Mouse (Mus musculus) liver, embryonic 14 days (tissue): Measurements from ENCODE around the gene Kdm6b. TPM values are rescaled to one million over a fixed set of nuclear protein-coding genes. Genes with fewer than 3 reads are reported as not detected.

Experiments used
- polyA plus RNA-seq: library from polyadenylated mRNA; depleted of rRNA; stranded (reverse); fragments of >200 nt; gene quantifications from 2 replicates; pipeline ENCODE4 v1.2.3, GENCODE M21; 2012; rRNA removed

Kdm6b gene
- polyA plus RNA-seq, result 0.93 and 1.4 TPM in 2 replicates

GRCm38 (mm10) chr11:69413221-69414181 lies at the start of gene Kdm6b:
TSS of gene Kdm6b (minus strand) at chr11:69413675.

DNA sequence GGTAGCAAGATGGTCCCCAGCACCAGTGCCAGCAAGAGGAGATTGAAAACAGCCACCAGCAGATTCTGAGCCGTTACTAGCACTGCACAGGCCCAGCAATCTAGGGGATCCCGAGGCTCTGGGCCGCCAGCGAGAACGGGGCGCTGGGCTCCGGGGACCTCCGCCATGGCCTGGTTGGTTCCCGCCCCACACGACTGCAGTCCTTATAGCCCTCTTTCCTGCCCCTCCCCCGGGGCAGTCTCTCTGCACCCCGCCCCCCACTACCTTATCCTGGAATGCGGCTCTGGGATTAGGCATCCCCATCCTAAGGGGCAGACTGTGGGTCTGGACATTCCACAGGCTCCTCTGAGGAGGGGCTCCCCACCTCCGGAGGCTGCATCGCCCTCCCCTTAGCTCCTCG lies 15.4 kb downstream of the Kdm6b start, which contains the start of gene Tmem88:
Gene Tmem88 (minus strand): TSS at position 176 of the 400 bp plus-strand sequence.

GRCm38 (mm10) chr11:69395235-69395633 lies 18.2 kb downstream of the Kdm6b start, which contains the start of the genes Naa38 and Cyb5d1:
TSS of gene Naa38 (plus strand) at chr11:69395487.
TSS of gene Cyb5d1 (minus strand) at chr11:69395631.

DNA sequence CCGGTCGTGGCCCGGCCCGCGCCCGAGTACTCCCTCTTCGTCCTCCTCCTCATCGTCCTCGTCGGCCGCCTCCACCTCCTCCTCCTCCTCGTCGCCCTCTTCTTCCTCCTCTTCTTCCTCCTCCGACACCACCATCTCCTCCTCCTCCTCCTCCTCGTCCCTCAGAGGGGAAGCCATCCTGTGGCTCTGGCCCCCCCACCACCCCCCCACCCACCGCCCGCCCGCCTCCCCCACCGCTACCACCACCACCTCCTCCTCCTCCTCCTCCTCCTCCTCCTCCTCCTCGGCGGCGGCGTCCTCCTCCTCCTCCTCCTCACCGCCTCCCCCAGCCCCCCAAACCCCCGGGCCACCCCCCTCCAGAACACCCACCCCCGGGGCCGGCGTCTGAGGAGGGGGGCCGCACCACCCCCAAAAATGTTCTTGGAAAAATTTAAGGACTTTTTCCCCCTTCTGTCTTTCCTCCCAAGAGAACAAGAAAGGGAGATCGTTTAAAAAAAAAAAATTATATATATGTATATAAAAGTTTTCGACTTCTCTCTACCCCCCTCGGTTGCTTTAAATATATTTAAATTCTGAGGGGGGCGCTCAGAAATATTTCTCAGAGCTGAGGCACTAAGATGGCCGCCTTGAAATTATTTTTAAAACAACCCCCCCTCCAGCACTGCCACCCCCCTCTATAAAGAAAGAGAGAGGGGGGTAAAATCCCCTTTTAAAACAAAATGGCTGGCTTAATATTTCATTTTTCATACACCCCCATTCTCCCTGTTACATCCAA lies 44.1 kb downstream of the Kdm6b start, which contains the start of gene Chd3:
Gene Chd3 (minus strand): TSS at position 192 of the 775 bp plus-strand sequence.

Other genes with a start within 250 kb of the Kdm6b start
- 0.01 TPM in 2 replicates for gene Alox8, start 215.8 kb downstream of the Kdm6b start, polyA plus RNA-seq
- under 0.01 TPM in 1 of 2 replicates, not detected in the other for gene Gucy2e, start 176.6 kb downstream of the Kdm6b start, polyA plus RNA-seq
- 9.3 and 9.8 TPM in 2 replicates for gene Cntrob, start 89.9 kb downstream of the Kdm6b start, polyA plus RNA-seq
- 55.4 and 56.6 TPM in 2 replicates for gene Trappc1, start 89.7 kb downstream of the Kdm6b start, polyA plus RNA-seq
- gene Kcnab3, start 87.4 kb downstream of the Kdm6b start, polyA plus RNA-seq, result 0.10 and 0.15 TPM in 2 replicates
- 0.39 and 0.54 TPM in 2 replicates for gene Rnf227, start 73.2 kb downstream of the Kdm6b start, polyA plus RNA-seq
- gene Chd3, start 44.3 kb downstream of the Kdm6b start, polyA plus RNA-seq, result 12.1 and 13.2 TPM in 2 replicates
- gene Naa38, start 18.2 kb downstream of the Kdm6b start, polyA plus RNA-seq, result 67.1 and 70.4 TPM in 2 replicates
- gene Cyb5d1, start 18.0 kb downstream of the Kdm6b start, polyA plus RNA-seq, result 9.2 and 9.3 TPM in 2 replicates
- 3.5 and 4.0 TPM in 2 replicates for gene Tmem88, start 15.4 kb downstream of the Kdm6b start, polyA plus RNA-seq
- gene Dnah2, start 135.4 kb upstream of the Kdm6b start, polyA plus RNA-seq, result 0.01 and 0.06 TPM in 2 replicates
- 0.90 and 0.99 TPM in 2 replicates for gene Efnb3, start 146.5 kb upstream of the Kdm6b start, polyA plus RNA-seq
- gene Wrap53, start 166.6 kb upstream of the Kdm6b start, polyA plus RNA-seq, result 8.8 and 10.8 TPM in 2 replicates
- 61.5 and 74.1 TPM in 2 replicates for gene Trp53, start 166.7 kb upstream of the Kdm6b start, polyA plus RNA-seq
- gene Atp1b2, start 192.3 kb upstream of the Kdm6b start, polyA plus RNA-seq, result 17.8 and 21.7 TPM in 2 replicates
- 19.1 and 24.0 TPM in 2 replicates for gene Shbg, start 204.2 kb upstream of the Kdm6b start, polyA plus RNA-seq
- 5.7 and 7.0 TPM in 2 replicates for gene Sat2, start 208.3 kb upstream of the Kdm6b start, polyA plus RNA-seq
- gene Fxr2, start 219.3 kb upstream of the Kdm6b start, polyA plus RNA-seq, result 21.3 and 22.6 TPM in 2 replicates
- gene Sox15, start 241.6 kb upstream of the Kdm6b start, polyA plus RNA-seq, result 0.02 and 0.09 TPM in 2 replicates
- gene Mpdu1, start 249.0 kb upstream of the Kdm6b start, polyA plus RNA-seq, result 34.7 and 42.4 TPM in 2 replicates